Mouse (Mus musculus) liver, embryonic 16.5 days (tissue): ENCODE measurements around the gene Fads1. TPM values are rescaled to one million over a fixed set of nuclear protein-coding genes. Genes with fewer than 3 reads are reported as not detected.
A peak's percentile ranks its signal among the peaks of the same experiment; 100 is the strongest.

ENCODE experiments used
- ATAC-seq: fragments of 200-750 bp; cut with Nextera tagmentation; 2 replicates; pipeline ENCODE4 v1.8.0; 2017; ENCODE audit warnings: low read depth, mild to moderate bottlenecking, moderate number of reproducible peaks, moderate library complexity
- H3K27ac ChIP-seq: fragments of 300-500 bp; sonication (generic); 2 replicates; pipeline ENCODE4 v1.5.1; 2014; ENCODE audit warnings: mild to moderate bottlenecking, low read length
- H3K27me3 ChIP-seq: fragments of 300-500 bp; sonication (generic); 2 replicates; pipeline ENCODE4 v1.6.1; 2014; ENCODE audit warnings: low read depth, low read length, mixed read lengths; ENCODE audit not compliant: control insufficient read depth, insufficient read depth
- H3K36me3 ChIP-seq: fragments of 300-500 bp; sonication (generic); 2 replicates; pipeline ENCODE4 v1.6.1; 2014; ENCODE audit warnings: mild to moderate bottlenecking; ENCODE audit not compliant: control insufficient read depth, insufficient read depth
- H3K4me1 ChIP-seq: fragments of 300-500 bp; sonication (generic); 2 replicates; pipeline ENCODE4 v1.6.1; 2014; ENCODE audit warnings: low read depth, low read length, mixed read lengths; ENCODE audit not compliant: control insufficient read depth
- H3K4me2 ChIP-seq: fragments of 300-500 bp; sonication (generic); 2 replicates; pipeline ENCODE4 v1.6.1; 2014; ENCODE audit warnings: low read depth, low read length, mixed read lengths
- H3K4me3 ChIP-seq: fragments of 300-500 bp; sonication (generic); 2 replicates; pipeline ENCODE4 v1.5.1; 2014; ENCODE audit warnings: low read depth, mild to moderate bottlenecking, low read length
- H3K9ac ChIP-seq: fragments of 300-500 bp; sonication (generic); 2 replicates; pipeline ENCODE4 v1.6.1; 2014; ENCODE audit warnings: low read depth, low read length
- H3K9me3 ChIP-seq: fragments of 300-500 bp; sonication (generic); replicated peaks from 2 replicates; pipeline ENCODE4 v1.6.1; 2016; ENCODE audit warnings: low read length; ENCODE audit not compliant: control insufficient read depth
- WGBS: fragments of 180-500 bp; shearing (Covaris S2); extraction: QIAGEN DNeasy Blood & Tissue Kit; methylation state at CpG from one replicate; pipeline ENCODE4 v1.1.7; 2014; ENCODE audit not compliant: insufficient replicate concordance; 5-methylcytosine and 5-hydroxymethylcytosine counted together
- microRNA-seq: library from miRNA; unstranded; fragments of <30 nt; microRNA quantifications from one replicate; pipeline ENCODE4, GENCODE M21; 2016
- polyA plus RNA-seq: library from polyadenylated mRNA; unstranded; fragments of >200 nt; fragmentation: Nextera tagmentation; extraction: Ambion mirVana; gene quantifications from 2 replicates; pipeline ENCODE4 v1.2.1, GENCODE M21; 2015

Fads1 gene
- polyA plus RNA-seq, 1 experiment from 2014 or later: 92.4 TPM

GRCm38 (mm10) chr19:10239975-10240653 lies 57.4 kb downstream of the Fads1 start:
- Histone ChIP-seq H3K9ac (peak overlapping the region; percentile 58), H3K4me1 (peaks cover 19% of the 10 kb centered on the region)

GRCm38 (mm10) chr19:10240654-10241305 lies 58.1 kb downstream of the Fads1 start, which contains the start of gene Myrf:
Gene Myrf, minus strand, starts transcription at chr19:10240748.
- H3K27ac ChIP-seq: 0 out of 2 replicates have a peak within 1 kb of the TSS, but pooled peaks have one; percentile 4
- H3K27me3 ChIP-seq: peaks cover 5% of the 10 kb centered on the region; the same call in 1 of the 2 replicates
- H3K4me3 ChIP-seq: peak within 1 kb of the TSS; percentile 62
- peak within 1 kb of the TSS; percentile 71 for H3K4me2 ChIP-seq
- H3K36me3 ChIP-seq: no peaks in the 10 kb centered on the region
- H3K9ac ChIP-seq: peak within 1 kb of the TSS; percentile 58
- no peaks in the 10 kb centered on the region for H3K9me3 ChIP-seq
- H3K4me1 ChIP-seq: peaks cover 14% of the 10 kb centered on the region
- 7% methylated on average over 43 of the region's 43 CpGs for WGBS
- ATAC-seq: peak; percentile 79

More at GRCm38 (mm10) chr19:10239975-10240653, 57.4 kb downstream of the Fads1 start:
- peak overlapping the region; percentile 71 for H3K4me2 ChIP-seq
- no peak for ATAC-seq
- H3K4me3 ChIP-seq: peak overlapping the region; percentile 62
- no peak overlapping the region for H3K27ac ChIP-seq
- H3K9me3 ChIP-seq: no peaks in the 10 kb centered on the region
- no peaks in the 10 kb centered on the region for H3K36me3 ChIP-seq
- peaks cover 5% of the 10 kb centered on the region; the same call in 1 of the 2 replicates for H3K27me3 ChIP-seq
- 1% methylated on average over 21 of the region's 26 CpGs for WGBS

- Histone ChIP-seq H3K27ac (no peak overlapping the region), H3K9me3 (no peaks in the 10 kb centered on the region), H3K36me3 (no peaks in the 10 kb centered on the region), H3K4me1 (peaks cover 11% of the 10 kb centered on the region), H3K4me3 (no peak overlapping the region), H3K27me3 (peaks cover 5% of the 10 kb centered on the region; the same call in 1 of the 2 replicates), H3K9ac (no peak overlapping the region), H3K4me2 (no peak overlapping the region)
- 22% methylated on average over 8 of the region's 8 CpGs for WGBS
- no peak for ATAC-seq
These were observed 60.2 kb downstream of the Fads1 start for GRCm38 (mm10) chr19:10242916-10243315.

- no peaks in the 10 kb centered on the region for H3K36me3 ChIP-seq
- H3K4me2 ChIP-seq: no peak overlapping the region
- H3K27me3 ChIP-seq: peaks cover 5% of the 10 kb centered on the region; the same call in 1 of the 2 replicates
- no peak overlapping the region for H3K9ac ChIP-seq
- 11% methylated on average over 3 of the region's 3 CpGs for WGBS
- peaks cover 4% of the 10 kb centered on the region for H3K4me1 ChIP-seq
- no peak for ATAC-seq
- H3K4me3 ChIP-seq: no peak overlapping the region
- no peak overlapping the region for H3K27ac ChIP-seq
- H3K9me3 ChIP-seq: no peaks in the 10 kb centered on the region
These were observed 61.5 kb downstream of the Fads1 start for GRCm38 (mm10) chr19:10244183-10244582.

Small RNA genes within 50 kb of the gene (microRNA-seq; reads per million reads assigned to microRNA genes)
- gene Mir6993: not detected

Other genes starting within 250 kb of the Fads1 start
- 3,514 and 3,691 TPM in 2 replicates for gene Fth1, start 202.3 kb upstream of the Fads1 start, polyA plus RNA-seq
- 0.13 and 0.14 TPM in 2 replicates for gene Best1, start 181.3 kb upstream of the Fads1 start, polyA plus RNA-seq
- 236 and 248 TPM in 2 replicates for gene Rab3il1, start 181.2 kb upstream of the Fads1 start, polyA plus RNA-seq
- 7.3 and 8.6 TPM in 2 replicates for gene Fads3, start 141.3 kb upstream of the Fads1 start, polyA plus RNA-seq
- 87.2 and 102 TPM in 2 replicates for gene Fads2, start 81.1 kb upstream of the Fads1 start, polyA plus RNA-seq
- 277 and 304 TPM in 2 replicates for gene Tmem258, start 21.1 kb downstream of the Fads1 start, polyA plus RNA-seq
- gene Fen1, start 21.3 kb downstream of the Fads1 start, polyA plus RNA-seq: 114 and 125 TPM in 2 replicates
- gene Myrf, start 57.9 kb downstream of the Fads1 start, polyA plus RNA-seq: 3.1 and 3.9 TPM in 2 replicates
- gene Dagla, start 122.0 kb downstream of the Fads1 start, polyA plus RNA-seq: 0.27 and 0.32 TPM in 2 replicates
- gene Syt7, start 206.2 kb downstream of the Fads1 start, polyA plus RNA-seq: 0.11 and 0.39 TPM in 2 replicates